Comparison of ENCODE assay signal across 16 mouse cellular contexts in genomic region chr14:77508036-77508435, GRCm38 (mm10).
DNase-seq lines count a peak whose midpoint lies in the region; ATAC-seq and TF ChIP-seq lines count a peak whose summit lies in the region.
"Had no signal": no experiment of that assay in that cellular context is flagged by ENCODE, and none has a peak within 500 bp of the region (broad histone marks: within the 10 kb centered on the region; RNA-seq: fewer than 3 reads in every experiment).

No protein-coding gene starts in this region.

- H3K27ac ChIP-seq in midbrain, embryonic 11.5 days (ENCODE audit: low read depth, low read length), result no peak overlapping the region
- no peak overlapping the region for H3K27ac ChIP-seq in midbrain, embryonic 10.5 days (replicated peaks)
- H3K27ac ChIP-seq in cerebellum, adult 2 months (ENCODE audit: insufficient read depth, low read length), result no peak overlapping the region
- H3K27ac ChIP-seq in gastrocnemius, adult 2 months, result peak overlapping the region; percentile 16; the same call in 1 of the 2 replicates
- no peak overlapping the region for H3K27ac ChIP-seq in left cerebral cortex, adult 2 months
- H3K27ac ChIP-seq: embryonic facial prominence, embryonic 12.5 days; forebrain, embryonic 13.5 days; hindbrain, embryonic 15.5 days; layer of hippocampus, adult 2 months; liver, embryonic 12.5 days had no signal

- H3K4me1 ChIP-seq in midbrain, embryonic 11.5 days (ENCODE audit: control insufficient read depth, insufficient read depth, low read length), result no peaks in the 10 kb centered on the region
- H3K4me1 ChIP-seq in midbrain, embryonic 10.5 days, result no peaks in the 10 kb centered on the region; the same call in 1 of the 2 replicates
- H3K4me1 ChIP-seq in cerebellum, adult 2 months (ENCODE audit: control insufficient read depth, insufficient read depth, low read length), result peaks cover 6% of the 10 kb centered on the region
- H3K4me1 ChIP-seq: embryonic facial prominence, embryonic 12.5 days had no signal

- ATAC-seq in midbrain, embryonic 11.5 days (ENCODE audit: low FRiP score), result no peak
- ATAC-seq: forebrain, embryonic 13.5 days; liver, embryonic 12.5 days had no signal

- no peaks in the 10 kb centered on the region for H3K9me3 ChIP-seq in midbrain, embryonic 11.5 days (ENCODE audit: control insufficient read depth, low read length)
- H3K9me3 ChIP-seq in midbrain, embryonic 10.5 days (replicated peaks), result 0 out of 2 replicates have a peak, but pooled peaks cover under 1% of the 10 kb centered on the region
- H3K9me3 ChIP-seq: embryonic facial prominence, embryonic 12.5 days; hindbrain, embryonic 15.5 days; liver, embryonic 12.5 days had no signal

- H3K27me3 ChIP-seq in midbrain, embryonic 11.5 days (ENCODE audit: control insufficient read depth, insufficient read depth, low read length), result no peaks in the 10 kb centered on the region
- no peaks in the 10 kb centered on the region for H3K27me3 ChIP-seq in midbrain, embryonic 10.5 days (ENCODE audit: low read depth, poor library complexity, severe bottlenecking)
- H3K27me3 ChIP-seq in cerebellum, adult 2 months (ENCODE audit: control insufficient read depth, insufficient read depth, low read length), result no peaks in the 10 kb centered on the region
- H3K27me3 ChIP-seq: CH12.LX; embryonic facial prominence, embryonic 12.5 days; forebrain, embryonic 13.5 days; hindbrain, embryonic 15.5 days; liver, embryonic 12.5 days had no signal

- no peak overlapping the region for H3K4me3 ChIP-seq in midbrain, embryonic 11.5 days (ENCODE audit: low read depth, low read length)
- no peak overlapping the region for H3K4me3 ChIP-seq in midbrain, embryonic 10.5 days
- H3K4me3 ChIP-seq in cerebellum, adult 2 months (replicated peaks; ENCODE audit: insufficient read depth, low read depth, low read length), result no peak overlapping the region
- no peak overlapping the region for H3K4me3 ChIP-seq in gastrocnemius, adult 2 months
- no peak overlapping the region for H3K4me3 ChIP-seq in left cerebral cortex, adult 2 months
- H3K4me3 ChIP-seq: embryonic facial prominence, embryonic 12.5 days; forebrain, embryonic 13.5 days; hindbrain, embryonic 15.5 days; layer of hippocampus, adult 2 months; liver, embryonic 12.5 days had no signal

- no peak overlapping the region for H3K4me2 ChIP-seq in midbrain, embryonic 11.5 days
- H3K4me2 ChIP-seq: embryonic facial prominence, embryonic 12.5 days; forebrain, embryonic 13.5 days; hindbrain, embryonic 15.5 days; liver, embryonic 12.5 days had no signal

- no peak for TF ChIP-seq POLR2A in cerebellum, adult 2 months (IDR thresholded peaks at IDR 0.05; ENCODE audit: borderline replicate concordance, insufficient read depth, low read length)

- intact Hi-C loops in gastrocnemius, adult 2 months (cut with DNase I), result no loop called here
- intact Hi-C loops in heart, postnatal 36 days (cut with DNase I), result no loop called here
- intact Hi-C loops in left cerebral cortex, adult 2 months (cut with DNase I), result no loop called here

- WGBS in midbrain, embryonic 11.5 days, result 85% methylated on average over 12 of the region's 12 CpGs
- WGBS in midbrain, embryonic 10.5 days, result 88% methylated on average over 12 of the region's 12 CpGs
- 18% methylated on average over 12 of the region's 12 CpGs for WGBS in cerebellum, adult 2 months

- DNase-seq in midbrain, embryonic 11.5 days (ENCODE audit: low spot score, missing footprints), result peak; percentile 66
- no peak for DNase-seq in midbrain, embryonic 10.5 days (ENCODE audit: low spot score)
- DNase-seq in cerebellum, adult 2 months, result peak; percentile 62 to 80
- peak; percentile 88 for DNase-seq in gastrocnemius, adult 2 months
- peak; percentile 13 to 27 for DNase-seq in heart, postnatal 36 days
- DNase-seq in thymus, postnatal 4 days, result no peak
- no peak for DNase-seq in retina, postnatal 1 day
- DNase-seq in left cerebral cortex, adult 2 months (ENCODE audit: extremely low spot score in 1 of 2, low spot score in 2 of 2), result no peak
- DNase-seq: lung, postnatal 10 days; spleen, adult 18-20 months had no signal

- TF ChIP-seq CTCF in cerebellum, adult 2 months (IDR thresholded peaks at IDR 0.05; ENCODE audit: borderline replicate concordance, insufficient read depth, low read depth, low read length), result no peak
- no peak for TF ChIP-seq CTCF in gastrocnemius, adult 2 months (IDR thresholded peaks at IDR 0.05)
- no peak for TF ChIP-seq CTCF in left cerebral cortex, adult 2 months (IDR thresholded peaks at IDR 0.05)

- H3K36me3 ChIP-seq in midbrain, embryonic 11.5 days (ENCODE audit: control insufficient read depth, insufficient read depth, low read length), result no peaks in the 10 kb centered on the region
- H3K36me3 ChIP-seq in midbrain, embryonic 10.5 days, result no peaks in the 10 kb centered on the region
- H3K36me3 ChIP-seq: embryonic facial prominence, embryonic 12.5 days; hindbrain, embryonic 15.5 days; liver, embryonic 12.5 days had no signal

- no peak overlapping the region for H3K9ac ChIP-seq in midbrain, embryonic 11.5 days (ENCODE audit: low read length)
- H3K9ac ChIP-seq: embryonic facial prominence, embryonic 12.5 days; forebrain, embryonic 13.5 days; hindbrain, embryonic 15.5 days; liver, embryonic 12.5 days had no signal

Comparison
In these comparisons a context has a peak if more than half of its experiments do, and no peak if none do; other contexts are left out.
1. DNase-seq: peak in midbrain, embryonic 11.5 days (single experiment), cerebellum, adult 2 months (2 of 2), gastrocnemius, adult 2 months (single experiment) and heart, postnatal 36 days (2 of 2); none in midbrain, embryonic 10.5 days (single experiment), thymus, postnatal 4 days (single experiment), retina, postnatal 1 day (single experiment) and left cerebral cortex, adult 2 months (0 of 2).